Mouse (Mus musculus): Measurements from ENCODE around the gene Cry2. TPM values are rescaled to one million over a fixed set of nuclear protein-coding genes. Genes with fewer than 3 reads are reported as not detected.
"Not testable (repeated sequence)": the region's sequence is repeated elsewhere in the genome, so short reads cannot be mapped to it uniquely, and the experiment has no call there.

The Cry2 gene
- polyA plus RNA-seq (2015; fragmentation: Nextera tagmentation; extraction: Ambion mirVana), result 28.8 and 29.8 TPM in 2 replicates

- Histone ChIP-seq H3K36me3 (ENCODE audit: control insufficient read depth, insufficient read depth, low read length) (no peaks in the 10 kb centered on the region), H3K4me1 (replicated peaks; ENCODE audit: control insufficient read depth, insufficient read depth, low read length) (peaks cover 47% of the 10 kb centered on the region), H3K27ac (ENCODE audit: low read length) (peak within 1 kb of the TSS; percentile 81), H3K27me3 (ENCODE audit: control insufficient read depth, insufficient read depth, low read depth, low read length) (no peaks in the 10 kb centered on the region), H3K9ac (ENCODE audit: low read length) (peak within 1 kb of the TSS; percentile 85), H3K4me3 (ENCODE audit: low read length) (peak within 1 kb of the TSS; percentile 78), H3K9me3 (ENCODE audit: control insufficient read depth, low read length) (no peaks in the 10 kb centered on the region), H3K4me2 (ENCODE audit: low read depth, low read length) (peak within 1 kb of the TSS; percentile 91)
- ATAC-seq (ENCODE audit: low read depth), result peak; percentile 98
- WGBS, result under 1% methylated on average over 76 of the region's 76 CpGs
Observed at GRCm38 (mm10) chr2:92433578-92434374, at the start of gene Cry2. Gene Cry2 (minus strand): TSS chr2:92434043.

- H3K4me3 ChIP-seq (ENCODE audit: low read length), result no peak overlapping the region
Observed at GRCm38 (mm10) chr2:92483505-92483904, 49.7 kb upstream of the Cry2 start.

GRCm38 (mm10) chr2:92482551-92482950 is 48.7 kb upstream of the Cry2 start:
- Histone ChIP-seq H3K27ac (ENCODE audit: low read length) (no peak overlapping the region), H3K9ac (ENCODE audit: low read length) (no peak overlapping the region), H3K4me1 (replicated peaks; ENCODE audit: control insufficient read depth, insufficient read depth, low read length) (peaks cover 8% of the 10 kb centered on the region), H3K4me2 (ENCODE audit: low read depth, low read length) (no peak overlapping the region), H3K36me3 (ENCODE audit: control insufficient read depth, insufficient read depth, low read length) (no peaks in the 10 kb centered on the region), H3K27me3 (ENCODE audit: control insufficient read depth, insufficient read depth, low read depth, low read length) (peaks cover 28% of the 10 kb centered on the region), H3K4me3 (ENCODE audit: low read length) (no peak overlapping the region), H3K9me3 (ENCODE audit: control insufficient read depth, low read length) (no peaks in the 10 kb centered on the region)
- peak; percentile 37; the same call in 1 of the 2 replicates for ATAC-seq (ENCODE audit: low read depth)
- 11% methylated on average over 1 of the region's 1 CpGs for WGBS

More at GRCm38 (mm10) chr2:92483505-92483904, 49.7 kb upstream of the Cry2 start:
- no peak overlapping the region for H3K9ac ChIP-seq (ENCODE audit: low read length)
- no peaks in the 10 kb centered on the region for H3K36me3 ChIP-seq (ENCODE audit: control insufficient read depth, insufficient read depth, low read length)
- H3K4me2 ChIP-seq (ENCODE audit: low read depth, low read length), result no peak overlapping the region
- H3K27me3 ChIP-seq (ENCODE audit: control insufficient read depth, insufficient read depth, low read depth, low read length), result peaks cover 28% of the 10 kb centered on the region
- no peak for ATAC-seq (ENCODE audit: low read depth)
- 40% methylated on average over 5 of the region's 5 CpGs for WGBS
- H3K4me1 ChIP-seq (replicated peaks; ENCODE audit: control insufficient read depth, insufficient read depth, low read length), result no peaks in the 10 kb centered on the region; the same call in none of the 2 replicates
- no peaks in the 10 kb centered on the region for H3K9me3 ChIP-seq (ENCODE audit: control insufficient read depth, low read length)
- no peak overlapping the region for H3K27ac ChIP-seq (ENCODE audit: low read length)

- peak; percentile 42; the same call in 1 of the 2 replicates for ATAC-seq (ENCODE audit: low read depth)
- Histone ChIP-seq H3K36me3 (ENCODE audit: control insufficient read depth, insufficient read depth, low read length) (no peaks in the 10 kb centered on the region), H3K4me3 (ENCODE audit: low read length) (no peak overlapping the region), H3K27me3 (ENCODE audit: control insufficient read depth, insufficient read depth, low read depth, low read length) (peaks cover 3% of the 10 kb centered on the region), H3K9me3 (ENCODE audit: control insufficient read depth, low read length) (no peaks in the 10 kb centered on the region), H3K27ac (ENCODE audit: low read length) (peak overlapping the region; percentile 67), H3K4me1 (replicated peaks; ENCODE audit: control insufficient read depth, insufficient read depth, low read length) (peaks cover 8% of the 10 kb centered on the region), H3K9ac (ENCODE audit: low read length) (no peak overlapping the region), H3K4me2 (ENCODE audit: low read depth, low read length) (no peak overlapping the region)
- WGBS, result 54% methylated on average over 4 of the region's 4 CpGs
Observed at GRCm38 (mm10) chr2:92478313-92478688, 44.5 kb upstream of the Cry2 start.

GRCm38 (mm10) chr2:92477672-92478312 is 43.9 kb upstream of the Cry2 start:
- H3K9me3 ChIP-seq (ENCODE audit: control insufficient read depth, low read length), result no peaks in the 10 kb centered on the region
- WGBS, result 54% methylated on average over 12 of the region's 12 CpGs
- H3K9ac ChIP-seq (ENCODE audit: low read length), result no peak overlapping the region
- peaks cover 8% of the 10 kb centered on the region for H3K4me1 ChIP-seq (replicated peaks; ENCODE audit: control insufficient read depth, insufficient read depth, low read length)
- peak; percentile 88 for ATAC-seq (ENCODE audit: low read depth)
- 0 out of 2 replicates have a peak overlapping the region, but pooled peaks have one; percentile 16 for H3K4me2 ChIP-seq (ENCODE audit: low read depth, low read length)
- no peaks in the 10 kb centered on the region for H3K36me3 ChIP-seq (ENCODE audit: control insufficient read depth, insufficient read depth, low read length)
- no peak overlapping the region for H3K4me3 ChIP-seq (ENCODE audit: low read length)
- H3K27me3 ChIP-seq (ENCODE audit: control insufficient read depth, insufficient read depth, low read depth, low read length), result no peaks in the 10 kb centered on the region
- H3K27ac ChIP-seq (ENCODE audit: low read length), result peak overlapping the region; percentile 67

- not testable (repeated sequence) for H3K27me3 ChIP-seq (ENCODE audit: control insufficient read depth, insufficient read depth, low read depth, low read length); H3K4me3 ChIP-seq (ENCODE audit: low read length); ATAC-seq (ENCODE audit: low read depth); H3K4me1 ChIP-seq (replicated peaks; ENCODE audit: control insufficient read depth, insufficient read depth, low read length); H3K27ac ChIP-seq (ENCODE audit: low read length); H3K9me3 ChIP-seq (ENCODE audit: control insufficient read depth, low read length); H3K9ac ChIP-seq (ENCODE audit: low read length); H3K4me2 ChIP-seq (ENCODE audit: low read depth, low read length); H3K36me3 ChIP-seq (ENCODE audit: control insufficient read depth, insufficient read depth, low read length)
- WGBS, result 77% methylated on average over 7 of the region's 7 CpGs
Observed at GRCm38 (mm10) chr2:92476580-92476979, 42.7 kb upstream of the Cry2 start.

GRCm38 (mm10) chr2:92475711-92476110 is 41.9 kb upstream of the Cry2 start:
- H3K36me3 ChIP-seq (ENCODE audit: control insufficient read depth, insufficient read depth, low read length), result no peaks in the 10 kb centered on the region
- peaks cover 8% of the 10 kb centered on the region for H3K4me1 ChIP-seq (replicated peaks; ENCODE audit: control insufficient read depth, insufficient read depth, low read length)
- 64% methylated on average over 2 of the region's 2 CpGs for WGBS
- H3K4me2 ChIP-seq (ENCODE audit: low read depth, low read length), result no peak overlapping the region
- no peak overlapping the region for H3K9ac ChIP-seq (ENCODE audit: low read length)
- H3K27ac ChIP-seq (ENCODE audit: low read length), result no peak overlapping the region
- no peaks in the 10 kb centered on the region for H3K27me3 ChIP-seq (ENCODE audit: control insufficient read depth, insufficient read depth, low read depth, low read length)
- no peak overlapping the region for H3K4me3 ChIP-seq (ENCODE audit: low read length)
- no peak for ATAC-seq (ENCODE audit: low read depth)
- no peaks in the 10 kb centered on the region for H3K9me3 ChIP-seq (ENCODE audit: control insufficient read depth, low read length)

- no peaks in the 10 kb centered on the region for H3K27me3 ChIP-seq (ENCODE audit: control insufficient read depth, insufficient read depth, low read depth, low read length)
- no peaks in the 10 kb centered on the region for H3K36me3 ChIP-seq (ENCODE audit: control insufficient read depth, insufficient read depth, low read length)
- ATAC-seq (ENCODE audit: low read depth), result no peak
- no peak overlapping the region for H3K4me2 ChIP-seq (ENCODE audit: low read depth, low read length)
- no peaks in the 10 kb centered on the region for H3K9me3 ChIP-seq (ENCODE audit: control insufficient read depth, low read length)
- WGBS, result 65% methylated on average over 3 of the region's 3 CpGs
- no peak overlapping the region for H3K9ac ChIP-seq (ENCODE audit: low read length)
- no peak overlapping the region for H3K4me3 ChIP-seq (ENCODE audit: low read length)
- H3K4me1 ChIP-seq (replicated peaks; ENCODE audit: control insufficient read depth, insufficient read depth, low read length), result peaks cover 8% of the 10 kb centered on the region
- H3K27ac ChIP-seq (ENCODE audit: low read length), result no peak overlapping the region
Observed at GRCm38 (mm10) chr2:92474920-92475319, 41.1 kb upstream of the Cry2 start.

- no peak overlapping the region for H3K9ac ChIP-seq (ENCODE audit: low read length)
- H3K27me3 ChIP-seq (ENCODE audit: control insufficient read depth, insufficient read depth, low read depth, low read length), result no peaks in the 10 kb centered on the region
- no peak overlapping the region for H3K4me2 ChIP-seq (ENCODE audit: low read depth, low read length)
- WGBS, result 77% methylated on average over 12 of the region's 12 CpGs
- H3K27ac ChIP-seq (ENCODE audit: low read length), result no peak overlapping the region
- H3K9me3 ChIP-seq (ENCODE audit: control insufficient read depth, low read length), result no peaks in the 10 kb centered on the region
- H3K4me1 ChIP-seq (replicated peaks; ENCODE audit: control insufficient read depth, insufficient read depth, low read length), result no peaks in the 10 kb centered on the region
- no peaks in the 10 kb centered on the region for H3K36me3 ChIP-seq (ENCODE audit: control insufficient read depth, insufficient read depth, low read length)
- no peak overlapping the region for H3K4me3 ChIP-seq (ENCODE audit: low read length)
- no peak for ATAC-seq (ENCODE audit: low read depth)
Observed at GRCm38 (mm10) chr2:92471886-92472670, 38.2 kb upstream of the Cry2 start.

Data from lung, embryonic 16.5 days (tissue).